Mouse (Mus musculus) midbrain, embryonic 10.5 days (tissue): ENCODE results near the gene Bpi. TPM values are rescaled to one million over a fixed set of nuclear protein-coding genes. Genes with fewer than 3 reads are reported as not detected.

ENCODE experiments used
- DNase-seq: peaks from one replicate; pipeline ENCODE4 v3.0.0-alpha.2; 2017; ENCODE audit warnings: low spot score
- H3K27ac ChIP-seq: fragments of 300-500 bp; sonication (generic); replicated peaks from 2 replicates; pipeline ENCODE4 v1.5.1; 2016; ENCODE audit warnings: mild to moderate bottlenecking
- H3K27me3 ChIP-seq: fragments of 300-500 bp; sonication (generic); 2 replicates; pipeline ENCODE4 v1.6.1; 2016; ENCODE audit warnings: low read depth, mild to moderate bottlenecking; ENCODE audit not compliant: poor library complexity, severe bottlenecking
- H3K36me3 ChIP-seq: fragments of 300-500 bp; sonication (generic); 2 replicates; pipeline ENCODE4 v1.6.1; 2016; ENCODE audit warnings: mild to moderate bottlenecking, moderate library complexity
- H3K4me1 ChIP-seq: fragments of 300-500 bp; sonication (generic); 2 replicates; pipeline ENCODE4 v1.6.1; 2016
- H3K4me3 ChIP-seq: fragments of 300-500 bp; sonication (generic); 2 replicates; pipeline ENCODE4 v1.5.1; 2016; ENCODE audit warnings: mild to moderate bottlenecking, moderate library complexity
- H3K9me3 ChIP-seq: fragments of 300-500 bp; sonication (generic); replicated peaks from 2 replicates; pipeline ENCODE4 v1.6.1; 2016; ENCODE audit warnings: mild to moderate bottlenecking
- WGBS: fragments of 180-500 bp; shearing (Covaris S2); methylation state at CpG from one replicate; pipeline ENCODE4 v1.1.7; 2016; 5-methylcytosine and 5-hydroxymethylcytosine counted together
- polyA plus RNA-seq: library from polyadenylated mRNA; unstranded; fragments of >200 nt; fragmentation: Nextera tagmentation; extraction: Ambion mirVana; gene quantifications from 2 replicates; pipeline ENCODE4 v1.2.1, GENCODE M21; 2016

Gene Bpi
- not detected in 2 replicates for polyA plus RNA-seq

DNA sequence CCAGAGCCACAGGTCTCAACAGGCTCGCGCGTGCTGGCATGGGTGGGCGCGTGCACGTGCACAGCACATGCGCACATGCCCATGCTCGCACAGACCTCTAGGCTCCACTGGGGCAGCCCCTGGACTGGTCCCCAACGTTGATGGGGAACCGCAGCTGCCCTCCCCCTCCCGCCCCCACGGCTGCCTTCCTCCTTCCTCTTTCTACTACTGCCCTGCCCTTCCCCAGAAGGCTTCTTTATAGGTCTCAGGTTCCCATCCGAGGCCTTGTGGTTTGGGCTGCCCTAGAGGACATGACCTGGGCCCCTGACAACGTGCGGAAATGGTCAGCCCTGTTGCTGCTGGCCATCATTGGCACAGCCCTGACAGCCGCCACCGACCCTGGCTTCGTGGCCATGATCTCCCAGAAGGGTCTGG is at the start of gene Bpi:
TSS of gene Bpi (plus strand) at position 90 of the 414 bp plus-strand sequence.
- Histone ChIP-seq H3K4me3 (no peak within 1 kb of the TSS; the same call in 1 of the 2 replicates), H3K27ac (peak within 1 kb of the TSS; percentile 24), H3K27me3 (peaks cover 13% of the 10 kb centered on the region), H3K9me3 (no peaks in the 10 kb centered on the region), H3K36me3 (no peaks in the 10 kb centered on the region), H3K4me1 (peaks cover 34% of the 10 kb centered on the region)
- 75% methylated on average over 18 of the region's 18 CpGs for WGBS
- DNase-seq: no peak

GRCm38 (mm10) chr2:158209776-158210175 is 48.1 kb upstream of the Bpi start:
- H3K36me3 ChIP-seq: no peaks in the 10 kb centered on the region
- WGBS: 67% methylated on average over 9 of the region's 9 CpGs

GRCm38 (mm10) chr2:158210503-158210902 is 47.4 kb upstream of the Bpi start:
- Histone ChIP-seq H3K36me3 (no peaks in the 10 kb centered on the region), H3K4me1 (peaks cover 30% of the 10 kb centered on the region), H3K27me3 (peaks cover 17% of the 10 kb centered on the region), H3K4me3 (no peak overlapping the region), H3K27ac (no peak overlapping the region; the same call in 1 of the 2 replicates), H3K9me3 (no peaks in the 10 kb centered on the region)
- WGBS: 54% methylated on average over 4 of the region's 4 CpGs
- DNase-seq: no peak

More at GRCm38 (mm10) chr2:158209776-158210175, 48.1 kb upstream of the Bpi start:
- Histone ChIP-seq H3K9me3 (no peaks in the 10 kb centered on the region), H3K27ac (no peak overlapping the region), H3K4me3 (no peak overlapping the region), H3K27me3 (peaks cover 17% of the 10 kb centered on the region), H3K4me1 (peaks cover 30% of the 10 kb centered on the region)
- DNase-seq: no peak

DNA sequence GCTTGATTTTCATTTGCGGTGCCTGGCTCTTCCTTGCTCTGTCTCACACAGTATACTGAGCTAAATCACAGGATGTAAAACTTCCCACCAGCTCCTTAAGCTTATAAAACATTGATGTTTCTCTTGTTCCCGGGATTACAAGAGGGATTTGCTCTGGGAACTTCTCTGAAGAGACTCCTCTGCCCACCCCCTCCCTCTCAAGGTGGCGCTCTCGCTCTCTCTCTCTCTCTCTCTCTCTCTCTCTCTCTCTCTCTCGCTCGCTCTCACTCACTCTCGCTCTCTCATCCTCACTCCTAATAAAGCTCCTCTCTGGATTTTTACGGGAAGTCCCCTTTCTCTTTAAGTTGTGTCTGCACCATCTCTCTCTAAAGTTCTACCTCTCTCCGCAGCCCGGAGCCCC is 46.9 kb upstream of the Bpi start:
- WGBS: 33% methylated on average over 10 of the region's 10 CpGs
- H3K4me3 ChIP-seq: no peak overlapping the region

DNA sequence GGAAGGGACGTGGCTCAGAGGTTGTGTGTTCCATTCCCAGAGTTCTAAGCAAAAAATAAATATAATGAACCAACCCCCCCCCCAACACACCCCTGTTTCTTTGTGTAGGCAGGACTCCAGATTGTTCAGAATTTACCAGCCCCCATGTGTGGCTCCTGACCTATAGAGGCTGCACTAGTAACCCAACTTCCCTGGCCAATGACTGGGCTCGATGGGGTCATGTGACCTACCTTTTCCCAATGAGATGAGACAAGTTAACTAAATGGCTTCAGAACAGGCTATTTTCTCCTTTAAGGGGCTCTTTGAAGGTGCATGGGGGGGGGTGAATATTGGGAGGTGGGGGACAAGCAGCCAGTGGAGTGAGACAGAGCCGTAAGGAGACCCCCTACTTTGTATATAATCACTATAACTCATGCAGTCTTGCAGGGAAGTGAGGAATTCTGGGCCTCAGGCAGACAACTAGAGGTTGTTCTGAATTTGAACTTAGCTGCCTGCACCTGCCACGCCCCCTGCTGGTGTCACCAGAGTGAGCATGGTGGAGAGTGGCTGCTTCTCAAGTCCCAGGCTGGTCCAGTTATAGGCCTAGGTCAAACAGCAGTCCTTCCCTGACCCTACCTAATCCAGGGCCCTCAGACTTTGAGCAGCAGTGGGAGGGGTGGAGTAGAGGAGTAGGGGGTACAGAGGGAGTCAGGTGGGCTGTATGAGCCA is 46.0 kb upstream of the Bpi start:
- no peak for DNase-seq
- Histone ChIP-seq H3K27me3 (peaks cover 15% of the 10 kb centered on the region), H3K36me3 (no peaks in the 10 kb centered on the region), H3K9me3 (no peaks in the 10 kb centered on the region), H3K4me1 (peaks cover 30% of the 10 kb centered on the region), H3K4me3 (no peak overlapping the region), H3K27ac (no peak overlapping the region)
- 60% methylated on average over 4 of the region's 4 CpGs for WGBS

More for the DNA sequence above, 46.9 kb upstream of the Bpi start:
- Histone ChIP-seq H3K4me1 (peaks cover 30% of the 10 kb centered on the region), H3K9me3 (no peaks in the 10 kb centered on the region), H3K36me3 (no peaks in the 10 kb centered on the region), H3K27ac (no peak overlapping the region; the same call in 1 of the 2 replicates), H3K27me3 (peaks cover 17% of the 10 kb centered on the region)
- DNase-seq: peak; percentile 34

DNA sequence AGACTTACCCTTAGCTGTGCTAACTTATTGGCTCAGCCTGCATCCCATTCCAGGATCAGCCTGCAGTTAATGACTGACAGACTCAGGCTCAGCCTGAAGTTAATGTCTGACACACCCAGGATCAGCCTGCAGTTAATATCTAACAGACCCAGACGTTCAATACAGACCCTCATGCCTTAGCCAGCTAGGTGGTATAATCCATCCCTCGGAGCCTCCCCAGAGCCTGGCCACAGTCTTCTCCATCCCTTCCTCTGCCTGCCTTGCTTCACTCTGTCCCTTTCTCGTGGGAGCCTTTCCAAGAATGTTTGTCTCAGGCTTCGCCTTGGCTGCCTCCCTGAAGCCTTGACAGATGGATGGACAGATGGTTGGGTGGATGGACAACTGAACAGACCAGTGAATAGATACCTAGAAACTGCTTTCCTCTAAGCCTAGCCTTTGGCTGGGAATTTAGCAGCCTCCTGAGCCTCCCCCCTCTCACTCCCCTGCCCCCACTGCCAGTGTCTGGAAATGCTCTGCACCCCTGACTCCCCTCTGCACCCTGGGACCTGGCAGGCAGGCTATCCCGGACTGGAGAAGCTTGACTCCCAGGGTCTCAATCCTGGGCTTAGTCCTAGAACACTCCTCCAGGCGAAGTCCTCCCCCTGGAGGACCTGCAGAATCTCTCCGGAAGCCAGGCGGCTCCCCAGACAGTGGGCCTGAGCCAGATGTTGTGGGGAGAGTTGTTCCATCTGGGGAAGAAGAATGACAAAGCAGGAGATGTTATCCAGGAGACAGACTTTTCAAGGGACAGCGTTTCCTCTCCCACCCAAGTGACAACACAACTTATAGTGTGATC is 42.4 kb upstream of the Bpi start:
- no peaks in the 10 kb centered on the region for H3K36me3 ChIP-seq
- H3K27me3 ChIP-seq: no peaks in the 10 kb centered on the region
- no peak overlapping the region for H3K27ac ChIP-seq
- H3K9me3 ChIP-seq: no peaks in the 10 kb centered on the region
- DNase-seq: no peak
- peaks cover 10% of the 10 kb centered on the region for H3K4me1 ChIP-seq
- 65% methylated on average over 9 of the region's 9 CpGs for whole genome bisulfite sequencing
- no peak overlapping the region for H3K4me3 ChIP-seq

DNA sequence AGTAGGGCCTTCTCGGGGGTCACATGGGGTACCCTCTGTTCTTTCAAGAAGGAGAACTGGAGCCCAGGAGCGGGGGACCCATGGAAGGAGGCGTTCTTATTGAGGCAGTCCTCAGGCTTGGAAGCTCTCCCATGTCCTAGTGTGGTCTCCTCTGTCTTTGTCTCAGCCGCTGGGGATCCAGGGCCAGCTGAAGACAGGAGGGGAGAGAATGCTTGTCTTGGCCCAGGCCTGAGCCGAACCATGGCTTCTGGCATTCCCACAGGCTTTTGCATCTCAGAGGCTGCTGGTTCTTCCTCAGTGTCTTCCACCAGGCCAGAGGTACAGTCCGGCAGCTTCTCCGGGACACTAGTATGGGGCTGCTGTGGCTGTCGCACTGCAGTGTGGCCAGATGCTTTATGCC is 41.4 kb upstream of the Bpi start:
- Histone ChIP-seq H3K9me3 (no peaks in the 10 kb centered on the region), H3K4me1 (peaks cover under 1% of the 10 kb centered on the region), H3K4me3 (no peak overlapping the region), H3K36me3 (no peaks in the 10 kb centered on the region), H3K27me3 (no peaks in the 10 kb centered on the region), H3K27ac (0 out of 2 replicates have a peak overlapping the region, but pooled peaks have one; percentile 2)
- no peak for DNase-seq
- 93% methylated on average over 8 of the region's 8 CpGs for WGBS

DNA sequence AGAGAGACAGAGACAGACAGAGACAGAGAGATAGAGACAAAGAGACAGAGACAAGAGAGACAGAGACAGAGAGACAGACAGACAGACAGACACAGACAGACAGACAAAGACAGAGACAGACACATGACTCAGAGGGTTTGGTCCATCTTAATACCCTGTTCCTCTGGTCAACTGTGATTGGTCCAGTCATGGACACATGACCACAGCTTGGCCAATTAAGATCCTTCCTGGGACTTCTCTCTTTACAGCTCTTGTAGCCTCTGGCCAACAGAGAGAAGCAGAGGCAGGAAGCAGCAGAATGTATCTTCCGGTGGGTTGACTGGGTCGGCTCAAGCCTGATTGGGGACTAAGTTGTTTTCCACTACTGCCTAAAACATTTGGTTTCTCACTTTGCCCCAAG is 38.3 kb upstream of the Bpi start:
- H3K27me3 ChIP-seq: no peaks in the 10 kb centered on the region
- no peaks in the 10 kb centered on the region for H3K36me3 ChIP-seq
- H3K4me3 ChIP-seq: no peak overlapping the region
- 87% methylated on average over 2 of the region's 2 CpGs for WGBS
- H3K9me3 ChIP-seq: no peaks in the 10 kb centered on the region
- H3K27ac ChIP-seq: no peak overlapping the region
- no peaks in the 10 kb centered on the region for H3K4me1 ChIP-seq
- DNase-seq: no peak

- Histone ChIP-seq H3K9me3 (no peaks in the 10 kb centered on the region), H3K36me3 (no peaks in the 10 kb centered on the region), H3K4me1 (no peaks in the 10 kb centered on the region), H3K4me3 (no peak overlapping the region), H3K27ac (no peak overlapping the region), H3K27me3 (0 out of 2 replicates have a peak, but pooled peaks cover 4% of the 10 kb centered on the region)
- WGBS: 91% methylated on average over 9 of the region's 9 CpGs
- DNase-seq: no peak
These were observed 36.3 kb upstream of the Bpi start for GRCm38 (mm10) chr2:158221446-158222084.

GRCm38 (mm10) chr2:158222664-158223063 is 35.2 kb upstream of the Bpi start:
- H3K27ac ChIP-seq: no peak overlapping the region
- 86% methylated on average over 4 of the region's 4 CpGs for WGBS
- H3K4me1 ChIP-seq: no peaks in the 10 kb centered on the region; the same call in 1 of the 2 replicates

GRCm38 (mm10) chr2:158223497-158223896 is 34.4 kb upstream of the Bpi start:
- Histone ChIP-seq H3K9me3 (no peaks in the 10 kb centered on the region), H3K27ac (no peak overlapping the region), H3K4me3 (no peak overlapping the region), H3K27me3 (0 out of 2 replicates have a peak, but pooled peaks cover 12% of the 10 kb centered on the region), H3K4me1 (peaks cover 7% of the 10 kb centered on the region), H3K36me3 (no peaks in the 10 kb centered on the region)
- WGBS: 91% methylated on average over 3 of the region's 3 CpGs
- DNase-seq: no peak

More at GRCm38 (mm10) chr2:158222664-158223063, 35.2 kb upstream of the Bpi start:
- Histone ChIP-seq H3K27me3 (0 out of 2 replicates have a peak, but pooled peaks cover 8% of the 10 kb centered on the region), H3K4me3 (no peak overlapping the region), H3K36me3 (no peaks in the 10 kb centered on the region), H3K9me3 (no peaks in the 10 kb centered on the region)
- no peak for DNase-seq

- Histone ChIP-seq H3K4me1 (peaks cover 23% of the 10 kb centered on the region), H3K27me3 (peaks cover 22% of the 10 kb centered on the region), H3K4me3 (no peak overlapping the region), H3K27ac (no peak overlapping the region), H3K36me3 (no peaks in the 10 kb centered on the region), H3K9me3 (no peaks in the 10 kb centered on the region)
- WGBS: 79% methylated on average over 5 of the region's 5 CpGs
- no peak for DNase-seq
These were observed 32.6 kb upstream of the Bpi start for GRCm38 (mm10) chr2:158225301-158225700.
